Mouse (Mus musculus): ENCODE results near the gene Hoxb6. TPM values are rescaled to one million over a fixed set of nuclear protein-coding genes. Genes with fewer than 3 reads are reported as not detected.
A peak's percentile ranks its signal among the peaks of the same experiment; 100 is the strongest.

Gene Hoxb6
- polyA plus RNA-seq, 1 experiment from 2014 or later: 0.08 TPM

- WGBS (ENCODE audit: insufficient replicate concordance): 5% methylated on average over 38 of the region's 38 CpGs
- Histone ChIP-seq H3K9me3 (replicated peaks; ENCODE audit: control insufficient read depth, low read length) (no peaks in the 10 kb centered on the region), H3K36me3 (ENCODE audit: control insufficient read depth, insufficient read depth) (no peaks in the 10 kb centered on the region), H3K27me3 (ENCODE audit: control insufficient read depth, insufficient read depth, low read depth, low read length) (peaks cover 99% of the 10 kb centered on the region), H3K9ac (ENCODE audit: low read depth, low read length) (no peak overlapping the region), H3K4me3 (ENCODE audit: low read depth, low read length) (no peak overlapping the region), H3K27ac (ENCODE audit: low read length) (no peak overlapping the region), H3K4me1 (ENCODE audit: control insufficient read depth, low read depth, low read length) (no peaks in the 10 kb centered on the region), H3K4me2 (ENCODE audit: low read depth, low read length) (no peak overlapping the region)
- ATAC-seq (ENCODE audit: low read depth): no peak
Observed at GRCm38 (mm10) chr11:96304381-96305195, 12.3 kb downstream of the Hoxb6 start.

- no peaks in the 10 kb centered on the region for H3K36me3 ChIP-seq (ENCODE audit: control insufficient read depth, insufficient read depth)
- no peak overlapping the region for H3K9ac ChIP-seq (ENCODE audit: low read depth, low read length)
- H3K27ac ChIP-seq (ENCODE audit: low read length): no peak overlapping the region
- H3K4me2 ChIP-seq (ENCODE audit: low read depth, low read length): no peak overlapping the region
- no peaks in the 10 kb centered on the region for H3K9me3 ChIP-seq (replicated peaks; ENCODE audit: control insufficient read depth, low read length)
- peaks cover 99% of the 10 kb centered on the region for H3K27me3 ChIP-seq (ENCODE audit: control insufficient read depth, insufficient read depth, low read depth, low read length)
- no peak for ATAC-seq (ENCODE audit: low read depth)
- no peaks in the 10 kb centered on the region for H3K4me1 ChIP-seq (ENCODE audit: control insufficient read depth, low read depth, low read length)
- WGBS (ENCODE audit: insufficient replicate concordance): 49% methylated on average over 6 of the region's 6 CpGs
- no peak overlapping the region for H3K4me3 ChIP-seq (ENCODE audit: low read depth, low read length)
Observed at GRCm38 (mm10) chr11:96305505-96306182, 13.4 kb downstream of the Hoxb6 start.

GRCm38 (mm10) chr11:96306183-96306907 is 14.1 kb downstream of the Hoxb6 start:
- Histone ChIP-seq H3K4me2 (ENCODE audit: low read depth, low read length) (no peak overlapping the region), H3K4me3 (ENCODE audit: low read depth, low read length) (no peak overlapping the region), H3K27me3 (ENCODE audit: control insufficient read depth, insufficient read depth, low read depth, low read length) (peaks cover 99% of the 10 kb centered on the region), H3K27ac (ENCODE audit: low read length) (no peak overlapping the region), H3K36me3 (ENCODE audit: control insufficient read depth, insufficient read depth) (no peaks in the 10 kb centered on the region), H3K9ac (ENCODE audit: low read depth, low read length) (no peak overlapping the region), H3K4me1 (ENCODE audit: control insufficient read depth, low read depth, low read length) (no peaks in the 10 kb centered on the region), H3K9me3 (replicated peaks; ENCODE audit: control insufficient read depth, low read length) (no peaks in the 10 kb centered on the region)
- WGBS (ENCODE audit: insufficient replicate concordance): 27% methylated on average over 7 of the region's 7 CpGs
- ATAC-seq (ENCODE audit: low read depth): no peak

GRCm38 (mm10) chr11:96306908-96307269 is 14.6 kb downstream of the Hoxb6 start:
- Histone ChIP-seq H3K4me3 (ENCODE audit: low read depth, low read length) (no peak overlapping the region), H3K36me3 (ENCODE audit: control insufficient read depth, insufficient read depth) (no peaks in the 10 kb centered on the region), H3K27me3 (ENCODE audit: control insufficient read depth, insufficient read depth, low read depth, low read length) (peaks cover 98% of the 10 kb centered on the region), H3K9ac (ENCODE audit: low read depth, low read length) (no peak overlapping the region), H3K9me3 (replicated peaks; ENCODE audit: control insufficient read depth, low read length) (no peaks in the 10 kb centered on the region), H3K4me1 (ENCODE audit: control insufficient read depth, low read depth, low read length) (no peaks in the 10 kb centered on the region), H3K27ac (ENCODE audit: low read length) (no peak overlapping the region), H3K4me2 (ENCODE audit: low read depth, low read length) (no peak overlapping the region)
- WGBS (ENCODE audit: insufficient replicate concordance): 16% methylated on average over 13 of the region's 13 CpGs
- no peak for ATAC-seq (ENCODE audit: low read depth)

GRCm38 (mm10) chr11:96308763-96309162 is 16.5 kb downstream of the Hoxb6 start:
- H3K9ac ChIP-seq (ENCODE audit: low read depth, low read length): no peak overlapping the region
- H3K4me3 ChIP-seq (ENCODE audit: low read depth, low read length): no peak overlapping the region
- peaks cover 98% of the 10 kb centered on the region for H3K27me3 ChIP-seq (ENCODE audit: control insufficient read depth, insufficient read depth, low read depth, low read length)
- H3K36me3 ChIP-seq (ENCODE audit: control insufficient read depth, insufficient read depth): no peaks in the 10 kb centered on the region
- 27% methylated on average over 4 of the region's 4 CpGs for WGBS (ENCODE audit: insufficient replicate concordance)
- H3K9me3 ChIP-seq (replicated peaks; ENCODE audit: control insufficient read depth, low read length): no peaks in the 10 kb centered on the region
- no peak overlapping the region for H3K4me2 ChIP-seq (ENCODE audit: low read depth, low read length)
- no peak for ATAC-seq (ENCODE audit: low read depth)
- H3K4me1 ChIP-seq (ENCODE audit: control insufficient read depth, low read depth, low read length): no peaks in the 10 kb centered on the region
- no peak overlapping the region for H3K27ac ChIP-seq (ENCODE audit: low read length)

- Histone ChIP-seq H3K4me1 (ENCODE audit: control insufficient read depth, low read depth, low read length) (no peaks in the 10 kb centered on the region), H3K9me3 (replicated peaks; ENCODE audit: control insufficient read depth, low read length) (no peaks in the 10 kb centered on the region), H3K27ac (ENCODE audit: low read length) (no peak overlapping the region), H3K27me3 (ENCODE audit: control insufficient read depth, insufficient read depth, low read depth, low read length) (peaks cover 98% of the 10 kb centered on the region), H3K4me3 (ENCODE audit: low read depth, low read length) (no peak overlapping the region), H3K36me3 (ENCODE audit: control insufficient read depth, insufficient read depth) (no peaks in the 10 kb centered on the region), H3K9ac (ENCODE audit: low read depth, low read length) (no peak overlapping the region), H3K4me2 (ENCODE audit: low read depth, low read length) (no peak overlapping the region)
- no peak for ATAC-seq (ENCODE audit: low read depth)
- WGBS (ENCODE audit: insufficient replicate concordance): 19% methylated on average over 4 of the region's 4 CpGs
Observed at GRCm38 (mm10) chr11:96309288-96309687, 17.0 kb downstream of the Hoxb6 start.

- no peak overlapping the region for H3K4me3 ChIP-seq (ENCODE audit: low read depth, low read length)
- no peaks in the 10 kb centered on the region for H3K4me1 ChIP-seq (ENCODE audit: control insufficient read depth, low read depth, low read length)
- H3K27ac ChIP-seq (ENCODE audit: low read length): no peak overlapping the region
- ATAC-seq (ENCODE audit: low read depth): no peak
- no peak overlapping the region for H3K4me2 ChIP-seq (ENCODE audit: low read depth, low read length)
- WGBS (ENCODE audit: insufficient replicate concordance): 19% methylated on average over 20 of the region's 20 CpGs
- H3K9ac ChIP-seq (ENCODE audit: low read depth, low read length): no peak overlapping the region
- H3K9me3 ChIP-seq (replicated peaks; ENCODE audit: control insufficient read depth, low read length): no peaks in the 10 kb centered on the region
- no peaks in the 10 kb centered on the region for H3K36me3 ChIP-seq (ENCODE audit: control insufficient read depth, insufficient read depth)
- H3K27me3 ChIP-seq (ENCODE audit: control insufficient read depth, insufficient read depth, low read depth, low read length): peaks cover 98% of the 10 kb centered on the region
Observed at GRCm38 (mm10) chr11:96310183-96310938, 18.1 kb downstream of the Hoxb6 start.

GRCm38 (mm10) chr11:96311097-96311496 is 18.8 kb downstream of the Hoxb6 start:
- Histone ChIP-seq H3K4me3 (ENCODE audit: low read depth, low read length) (peak overlapping the region; percentile 9; the same call in 1 of the 2 replicates), H3K27me3 (ENCODE audit: control insufficient read depth, insufficient read depth, low read depth, low read length) (peaks cover 98% of the 10 kb centered on the region), H3K27ac (ENCODE audit: low read length) (no peak overlapping the region), H3K9ac (ENCODE audit: low read depth, low read length) (no peak overlapping the region), H3K36me3 (ENCODE audit: control insufficient read depth, insufficient read depth) (no peaks in the 10 kb centered on the region), H3K4me2 (ENCODE audit: low read depth, low read length) (peak overlapping the region; percentile 33), H3K9me3 (replicated peaks; ENCODE audit: control insufficient read depth, low read length) (no peaks in the 10 kb centered on the region), H3K4me1 (ENCODE audit: control insufficient read depth, low read depth, low read length) (no peaks in the 10 kb centered on the region)
- ATAC-seq (ENCODE audit: low read depth): no peak
- 12% methylated on average over 6 of the region's 6 CpGs for WGBS (ENCODE audit: insufficient replicate concordance)

Measured in liver, embryonic 16.5 days (tissue).